Mouse (Mus musculus) lung, embryonic 14.5 days (tissue): ENCODE measurements around the gene Pitx2. TPM values are rescaled to one million over a fixed set of nuclear protein-coding genes. Genes with fewer than 3 reads are reported as not detected.

ENCODE experiments used
- ATAC-seq: fragments of 200-750 bp; cut with Nextera tagmentation; 2 replicates; pipeline ENCODE4 v1.8.0; 2017; ENCODE audit warnings: mild to moderate bottlenecking, moderate TSS enrichment, moderate library complexity; ENCODE audit not compliant: insufficient read depth
- DNase-seq: peaks from one replicate; pipeline ENCODE4 v3.0.0-alpha.2; 2015
- H3K27ac ChIP-seq: fragments of 300-500 bp; sonication (generic); 2 replicates; pipeline ENCODE4 v1.5.1; 2014; ENCODE audit warnings: low read depth, mild to moderate bottlenecking, moderate library complexity
- H3K27me3 ChIP-seq: fragments of 300-500 bp; sonication (generic); 2 replicates; pipeline ENCODE4 v1.6.1; 2014; ENCODE audit warnings: low read length, control low read depth; ENCODE audit not compliant: insufficient read depth
- H3K36me3 ChIP-seq: fragments of 300-500 bp; sonication (generic); 2 replicates; pipeline ENCODE4 v1.6.1; 2014; ENCODE audit warnings: control low read depth; ENCODE audit not compliant: insufficient read depth
- H3K4me1 ChIP-seq: fragments of 300-500 bp; sonication (generic); 2 replicates; pipeline ENCODE4 v1.6.1; 2014; ENCODE audit warnings: antibody characterized with exemption, control low read depth; ENCODE audit not compliant: insufficient read depth
- H3K4me2 ChIP-seq: fragments of 300-500 bp; sonication (generic); 2 replicates; pipeline ENCODE4 v1.6.1; 2014; ENCODE audit warnings: mild to moderate bottlenecking
- H3K4me3 ChIP-seq: fragments of 300-500 bp; sonication (generic); 2 replicates; pipeline ENCODE4 v1.5.1; 2014; ENCODE audit warnings: low read depth, low read length
- H3K9ac ChIP-seq: fragments of 300-500 bp; sonication (generic); 2 replicates; pipeline ENCODE4 v1.6.1; 2014
- H3K9me3 ChIP-seq: fragments of 300-500 bp; sonication (generic); 2 replicates; pipeline ENCODE4 v1.6.1; 2016; ENCODE audit warnings: low read depth, low read length, control low read depth
- CTCF ChIP-seq: IDR thresholded peaks from 2 replicates; pipeline ENCODE4 v1.5.1; 2016; ENCODE audit warnings: antibody characterized with exemption, low read depth
- WGBS: fragments of 180-500 bp; shearing (Covaris S2); extraction: QIAGEN DNeasy Blood & Tissue Kit; methylation state at CpG from one replicate; pipeline ENCODE4 v1.1.7; 2014; 5-methylcytosine and 5-hydroxymethylcytosine counted together
- polyA plus RNA-seq: library from polyadenylated mRNA; unstranded; fragments of >200 nt; fragmentation: Nextera tagmentation; extraction: Ambion mirVana; gene quantifications from 2 replicates; pipeline ENCODE4 v1.2.1, GENCODE M21; 2014

Gene Pitx2
- polyA plus RNA-seq, 1 experiment from 2014 or later: 0.87 TPM

DNA sequence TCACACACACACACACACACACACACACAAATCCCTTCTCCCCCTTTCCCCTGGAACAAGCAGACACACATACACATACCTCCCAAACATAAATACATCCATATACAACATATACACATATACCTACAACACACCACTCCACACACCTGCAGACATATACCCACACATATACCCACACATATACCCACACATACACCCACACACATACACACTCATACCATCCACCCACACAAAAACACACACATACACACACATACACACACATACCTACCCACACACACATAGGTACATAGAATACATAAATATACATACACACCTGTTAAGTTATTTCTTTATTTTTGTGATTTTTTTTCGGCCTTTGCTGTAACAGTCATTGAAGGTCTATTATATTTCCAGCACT is 38.3 kb downstream of the Pitx2 start:
- Histone ChIP-seq H3K9ac (no peak overlapping the region), H3K9me3 (no peaks in the 10 kb centered on the region), H3K27ac (no peak overlapping the region), H3K36me3 (no peaks in the 10 kb centered on the region), H3K4me3 (no peak overlapping the region), H3K4me1 (no peaks in the 10 kb centered on the region), H3K4me2 (no peak overlapping the region), H3K27me3 (no peaks in the 10 kb centered on the region)
- DNase-seq (no peak), ATAC-seq (no peak)
- WGBS: 64% methylated on average over 1 of the region's 1 CpGs
- TF ChIP-seq CTCF: no peak

GRCm38 (mm10) chr3:129238664-129239258 is 39.1 kb downstream of the Pitx2 start:
- no peaks in the 10 kb centered on the region for H3K9me3 ChIP-seq
- H3K36me3 ChIP-seq: no peaks in the 10 kb centered on the region
- no peaks in the 10 kb centered on the region for H3K4me1 ChIP-seq
- 17% methylated on average over 13 of the region's 13 CpGs for WGBS
- no peak for TF ChIP-seq CTCF
- H3K27me3 ChIP-seq: no peaks in the 10 kb centered on the region
- DNase-seq (peak; percentile 27), ATAC-seq (no peak; the same call in 1 of the 2 replicates)
- H3K4me2 ChIP-seq: peak overlapping the region; percentile 26
- no peak overlapping the region for H3K27ac ChIP-seq
- H3K9ac ChIP-seq: no peak overlapping the region
- H3K4me3 ChIP-seq: no peak overlapping the region

DNA sequence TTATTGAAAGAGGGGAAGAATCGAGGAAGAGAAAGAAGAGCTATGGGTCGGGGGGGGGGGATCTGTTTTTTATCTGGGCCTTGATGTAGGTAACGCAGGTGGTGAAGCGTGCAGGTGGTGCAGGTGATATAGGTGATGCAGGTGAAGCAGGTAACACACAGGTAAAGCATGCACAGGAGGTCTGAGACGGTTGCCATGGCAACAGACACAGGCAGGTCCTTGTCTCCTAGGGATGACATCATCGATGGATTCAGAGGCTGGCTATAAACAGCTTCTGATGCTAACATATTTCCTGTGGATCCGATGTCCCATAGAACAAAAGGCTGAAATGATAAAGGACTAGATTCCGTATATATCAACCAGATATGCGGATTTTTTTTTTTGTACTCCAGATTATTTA is 51.3 kb downstream of the Pitx2 start:
- TF ChIP-seq CTCF: no peak

GRCm38 (mm10) chr3:129254246-129254645 is 54.6 kb downstream of the Pitx2 start:
- no peak for ATAC-seq
- H3K9me3 ChIP-seq: no peaks in the 10 kb centered on the region
- H3K36me3 ChIP-seq: no peaks in the 10 kb centered on the region
- TF ChIP-seq CTCF: no peak
- H3K4me1 ChIP-seq: no peaks in the 10 kb centered on the region
- H3K4me3 ChIP-seq: no peak overlapping the region
- no peak overlapping the region for H3K9ac ChIP-seq
- no peak overlapping the region for H3K4me2 ChIP-seq
- no peaks in the 10 kb centered on the region for H3K27me3 ChIP-seq
- H3K27ac ChIP-seq: no peak overlapping the region; the same call in 1 of the 2 replicates
- no peak for DNase-seq
- WGBS: 36% methylated on average over 10 of the region's 10 CpGs

More for the DNA sequence above, 51.3 kb downstream of the Pitx2 start:
- DNase-seq: no peak
- H3K27me3 ChIP-seq: no peaks in the 10 kb centered on the region
- H3K4me3 ChIP-seq: no peak overlapping the region
- no peak overlapping the region for H3K27ac ChIP-seq
- WGBS: 77% methylated on average over 9 of the region's 9 CpGs
- no peak overlapping the region for H3K9ac ChIP-seq
- ATAC-seq: no peak
- no peaks in the 10 kb centered on the region for H3K36me3 ChIP-seq
- no peaks in the 10 kb centered on the region for H3K9me3 ChIP-seq
- H3K4me2 ChIP-seq: no peak overlapping the region
- H3K4me1 ChIP-seq: no peaks in the 10 kb centered on the region

GRCm38 (mm10) chr3:129256283-129256682 is 56.6 kb downstream of the Pitx2 start:
- Histone ChIP-seq H3K27ac (no peak overlapping the region), H3K4me3 (no peak overlapping the region), H3K27me3 (no peaks in the 10 kb centered on the region), H3K4me2 (peak overlapping the region; percentile 44), H3K9ac (no peak overlapping the region), H3K4me1 (no peaks in the 10 kb centered on the region), H3K9me3 (no peaks in the 10 kb centered on the region), H3K36me3 (no peaks in the 10 kb centered on the region)
- TF ChIP-seq CTCF: no peak
- 48% methylated on average over 19 of the region's 19 CpGs for WGBS
- ATAC-seq (no peak), DNase-seq (no peak)

DNA sequence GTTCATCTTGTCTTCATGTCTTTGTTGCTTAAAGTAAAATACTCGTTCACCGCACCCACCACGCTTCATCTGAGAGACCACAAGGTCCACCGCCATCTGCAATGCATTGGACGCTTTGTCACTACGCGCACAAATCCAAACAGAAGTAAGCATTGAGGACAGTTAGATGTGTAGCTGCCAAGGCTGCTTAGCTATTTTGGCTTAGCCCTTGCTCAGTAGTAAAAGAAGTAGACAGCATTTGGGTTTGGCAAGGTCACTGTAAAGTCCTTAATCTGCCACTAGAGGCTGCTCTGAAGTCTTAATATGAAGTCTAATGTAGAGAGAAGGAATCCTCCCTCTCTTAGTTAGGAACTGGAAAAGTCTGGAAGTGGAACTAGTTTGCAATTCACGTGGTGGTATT is 57.1 kb downstream of the Pitx2 start:
- peak; percentile 64 for TF ChIP-seq CTCF
- Histone ChIP-seq H3K4me1 (no peaks in the 10 kb centered on the region), H3K27me3 (no peaks in the 10 kb centered on the region), H3K9ac (no peak overlapping the region), H3K9me3 (no peaks in the 10 kb centered on the region), H3K4me2 (peak overlapping the region; percentile 44), H3K4me3 (no peak overlapping the region), H3K27ac (no peak overlapping the region), H3K36me3 (no peaks in the 10 kb centered on the region)
- ATAC-seq (peak; percentile 49; the same call in 1 of the 2 replicates), DNase-seq (peak; percentile 77)
- WGBS: 63% methylated on average over 8 of the region's 8 CpGs

- TF ChIP-seq CTCF: 0 out of 2 replicates have a peak, but pooled peaks have one; percentile 9
- no peak overlapping the region for H3K4me3 ChIP-seq
These were observed 58.8 kb downstream of the Pitx2 start for GRCm38 (mm10) chr3:129258497-129258896.

More at GRCm38 (mm10) chr3:129258497-129258896, 58.8 kb downstream of the Pitx2 start:
- no peaks in the 10 kb centered on the region for H3K4me1 ChIP-seq
- ATAC-seq (no peak), DNase-seq (no peak)
- 75% methylated on average over 5 of the region's 5 CpGs for WGBS
- H3K27me3 ChIP-seq: no peaks in the 10 kb centered on the region
- no peak overlapping the region for H3K27ac ChIP-seq
- H3K4me2 ChIP-seq: no peak overlapping the region
- H3K36me3 ChIP-seq: no peaks in the 10 kb centered on the region
- no peaks in the 10 kb centered on the region for H3K9me3 ChIP-seq
- H3K9ac ChIP-seq: no peak overlapping the region

Other genes with a start within 250 kb of the Pitx2 start
- 47.4 and 47.8 TPM in 2 replicates for gene Enpep, start 132.8 kb downstream of the Pitx2 start, polyA plus RNA-seq